Mouse (Mus musculus): ENCODE data around the gene Hspa8. TPM values are rescaled to one million over a fixed set of nuclear protein-coding genes. Genes with fewer than 3 reads are reported as not detected.
"Not testable (repeated sequence)": the region's sequence is repeated elsewhere in the genome, so short reads cannot be mapped to it uniquely, and the experiment has no call there.

Hspa8 gene
- total RNA-seq, 2 experiments from 2014 or later = 2,045 to 2,355 TPM

DNA sequence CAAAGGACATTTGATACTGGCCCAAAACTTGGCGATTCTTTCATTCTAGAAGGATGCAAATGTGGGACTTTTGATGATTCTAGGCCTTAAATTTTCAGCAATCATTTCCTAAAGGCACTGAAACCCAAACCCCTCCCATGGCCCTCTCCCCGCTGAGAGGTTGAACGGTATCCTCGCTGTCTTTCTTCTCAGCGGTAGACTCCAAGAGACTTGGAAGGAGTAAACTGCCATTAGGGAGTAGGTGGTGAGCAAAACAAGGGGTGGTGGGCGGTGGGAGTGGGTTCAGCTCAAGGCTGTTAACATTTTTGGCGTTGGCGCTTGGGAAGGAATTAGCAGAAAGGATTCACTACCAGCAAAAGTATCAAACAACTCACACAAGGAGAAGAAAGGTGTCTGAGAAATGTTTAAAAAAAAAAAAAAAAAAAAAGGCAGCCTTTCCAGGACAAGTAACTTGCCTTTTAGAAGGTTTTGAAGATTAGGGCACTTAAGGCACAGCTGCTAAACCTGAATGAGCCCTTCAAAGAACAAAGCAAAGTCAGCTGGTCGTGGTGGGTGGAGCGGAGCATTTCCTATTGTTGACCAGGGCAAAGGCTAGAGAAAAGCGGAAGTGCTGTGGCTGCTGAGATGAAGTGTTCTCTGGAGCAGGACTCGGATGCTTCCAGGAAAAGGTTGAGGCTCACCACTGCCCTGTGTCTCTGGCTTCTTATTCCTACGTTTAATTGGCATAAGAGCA, 17.0 kb upstream of the Hspa8 start:
- no peak for DNase-seq (ENCODE audit: low spot score in 2 of 2)

DNA sequence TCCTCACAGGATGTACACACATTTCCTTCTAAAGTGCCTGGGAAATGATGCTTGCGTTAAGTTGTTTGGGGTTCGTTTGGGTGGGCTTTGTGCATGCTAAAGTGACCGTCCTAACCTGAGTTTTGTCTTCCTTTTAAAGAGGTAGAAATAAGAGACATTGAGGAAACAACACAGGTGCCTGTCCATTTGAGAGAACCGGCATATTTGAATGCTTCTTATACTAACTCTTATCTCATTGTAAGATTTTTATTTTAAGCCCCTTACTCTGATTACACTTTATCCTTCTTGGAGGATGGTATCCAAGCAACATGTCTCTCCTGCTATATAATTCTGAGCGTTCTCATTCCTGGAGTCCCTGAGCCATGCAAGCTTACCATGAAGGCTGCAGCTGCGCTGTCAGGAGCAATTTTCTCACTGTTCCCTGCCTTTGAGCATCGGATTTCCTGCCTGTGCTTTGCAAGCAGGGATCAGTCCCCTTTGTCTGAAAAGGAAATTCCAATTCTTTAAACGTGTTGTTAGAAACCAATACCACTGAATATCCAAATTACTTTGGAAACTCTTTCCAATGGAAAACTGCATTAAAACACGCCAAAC, 16.3 kb upstream of the Hspa8 start:
- no peak for DNase-seq (ENCODE audit: low spot score in 2 of 2)

DNA sequence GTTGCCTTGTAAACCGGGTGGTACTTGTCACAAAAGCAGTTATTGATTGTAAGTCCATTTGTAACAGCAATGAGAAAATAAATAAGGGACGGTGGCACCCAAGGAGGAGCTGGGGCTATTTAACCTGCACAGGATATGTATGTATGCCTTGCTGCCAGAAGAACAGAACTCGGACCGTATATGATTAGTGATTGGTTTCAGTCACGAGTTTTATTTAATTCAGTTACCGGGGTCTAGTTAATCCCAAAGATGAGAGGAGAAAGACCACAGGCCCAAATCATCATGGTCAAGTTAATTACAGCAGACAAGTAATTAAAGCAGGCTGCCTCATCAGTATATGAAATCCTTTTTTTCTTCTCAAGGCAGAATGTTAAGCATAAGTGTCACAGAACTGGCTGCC, 15.3 kb upstream of the Hspa8 start:
- DNase-seq (ENCODE audit: low spot score in 2 of 2) = no peak

DNA sequence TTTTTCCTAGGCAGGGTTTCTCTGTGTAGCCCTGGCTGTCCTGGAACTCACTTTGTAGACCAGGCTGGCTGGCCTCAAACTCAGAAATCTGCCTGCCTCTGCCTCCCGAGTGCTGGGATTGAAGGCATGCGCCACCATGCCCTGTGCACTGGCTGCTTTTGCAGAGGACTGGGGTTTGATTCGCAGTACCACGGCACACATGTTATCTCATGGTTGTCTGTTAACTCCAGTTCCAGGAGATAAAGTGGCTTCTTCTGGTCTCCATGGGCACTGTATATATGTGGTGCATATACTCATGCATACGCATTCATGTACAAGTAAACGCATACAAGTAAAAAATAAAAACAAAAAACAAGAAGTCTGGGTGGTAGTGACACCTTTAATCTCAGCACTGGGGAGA, 14.0 kb upstream of the Hspa8 start:
- not testable (repeated sequence) for DNase-seq (ENCODE audit: low spot score in 2 of 2)

DNA sequence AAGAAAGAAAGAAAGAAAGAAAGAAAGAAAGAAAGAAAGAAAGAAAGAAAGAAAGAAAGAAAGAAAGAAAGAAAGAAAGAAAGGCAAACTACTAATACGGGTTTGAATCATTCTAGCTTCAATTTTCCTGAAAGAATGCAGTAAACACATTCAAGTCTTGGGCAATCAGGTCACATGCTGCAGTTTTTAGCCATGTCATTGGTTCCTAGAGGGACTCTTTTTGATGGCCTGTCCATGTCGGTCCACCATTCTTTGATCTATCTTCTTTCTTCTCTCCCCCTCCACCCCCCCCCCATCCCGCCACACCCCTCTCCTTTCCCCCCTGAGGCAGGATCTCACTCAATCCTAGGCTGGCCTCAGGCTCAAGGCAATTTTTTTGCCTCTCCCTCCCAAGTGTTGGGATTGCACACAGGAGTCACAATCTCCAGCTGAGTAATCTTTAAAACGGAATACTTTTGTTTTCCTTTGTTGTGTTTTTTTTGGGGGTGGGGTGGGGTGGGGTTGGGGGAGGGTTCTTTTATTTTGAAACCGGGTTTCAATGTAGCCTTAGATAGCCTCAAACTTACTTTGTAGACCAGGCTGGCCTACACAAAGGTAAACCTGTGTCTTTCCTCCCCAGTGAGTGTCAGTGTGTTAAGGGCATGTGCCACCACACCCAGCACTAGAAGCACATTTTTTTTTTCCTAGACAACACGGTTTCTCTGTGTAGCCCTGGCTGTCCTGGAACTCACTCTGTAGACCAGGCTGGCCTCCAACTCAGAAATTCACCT, 8.7 kb upstream of the Hspa8 start:
- DNase-seq (ENCODE audit: low spot score in 2 of 2) = no peak

DNA sequence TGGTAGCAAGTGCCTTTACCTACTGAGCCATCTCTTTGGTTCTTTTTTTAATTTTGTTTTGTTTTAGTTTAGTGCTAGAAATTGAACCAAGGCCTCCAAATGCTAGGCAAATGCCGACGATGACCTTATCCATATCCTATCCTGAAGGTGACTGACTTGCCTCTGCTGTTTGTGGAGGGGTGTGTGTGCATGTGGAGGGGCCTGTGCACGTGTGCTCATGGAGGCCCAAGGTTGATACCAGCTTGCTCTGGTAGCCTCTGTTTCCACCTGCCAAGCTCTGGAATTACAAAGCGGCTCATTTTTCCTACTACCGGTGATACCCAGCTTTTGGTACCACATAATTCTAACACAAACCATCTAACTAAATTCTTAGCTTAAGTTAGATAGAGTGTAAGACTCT, 7.2 kb upstream of the Hspa8 start:
- DNase-seq (ENCODE audit: low spot score in 2 of 2) = no peak

DNA sequence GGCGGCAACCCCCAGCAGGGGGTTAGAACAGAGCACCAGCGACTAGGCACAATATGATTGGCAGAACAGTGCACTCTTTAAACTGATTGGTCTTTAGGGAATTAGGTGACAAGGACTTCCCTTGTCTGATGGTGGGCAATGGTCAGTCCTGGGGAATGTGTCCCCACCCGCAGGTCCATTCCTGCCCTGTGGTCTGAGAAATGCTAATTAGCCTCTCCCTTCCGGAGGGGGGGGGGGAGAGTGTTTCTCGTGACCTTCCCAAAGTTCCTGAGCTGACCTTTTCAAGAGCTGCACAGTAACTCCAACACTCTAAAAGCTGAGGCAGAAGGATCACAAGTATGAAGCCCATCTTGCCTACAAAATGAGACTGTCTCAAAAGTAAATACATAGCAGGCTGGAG, 6.5 kb upstream of the Hspa8 start:
- no peak for DNase-seq (ENCODE audit: low spot score in 2 of 2)

DNA sequence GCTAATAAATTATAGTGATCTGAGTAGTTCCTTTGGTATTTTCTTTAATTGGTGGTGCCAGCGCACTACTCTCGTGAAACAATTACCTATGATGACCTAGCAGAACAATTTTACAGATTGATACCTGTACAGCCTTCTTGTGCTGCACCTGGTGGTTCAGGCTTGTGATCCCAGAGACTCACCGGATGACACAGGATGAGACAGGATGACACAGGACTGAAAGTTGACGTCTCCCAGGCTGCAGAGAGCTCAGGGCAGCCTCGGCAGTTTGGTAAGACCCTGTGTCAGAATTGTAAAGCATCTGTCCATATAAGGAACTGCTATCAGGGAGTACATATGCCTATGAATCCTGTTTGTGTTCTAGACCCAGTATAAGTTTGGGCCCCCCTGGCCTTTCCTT, 5.9 kb upstream of the Hspa8 start:
- DNase-seq (ENCODE audit: low spot score in 2 of 2) = no peak

DNA sequence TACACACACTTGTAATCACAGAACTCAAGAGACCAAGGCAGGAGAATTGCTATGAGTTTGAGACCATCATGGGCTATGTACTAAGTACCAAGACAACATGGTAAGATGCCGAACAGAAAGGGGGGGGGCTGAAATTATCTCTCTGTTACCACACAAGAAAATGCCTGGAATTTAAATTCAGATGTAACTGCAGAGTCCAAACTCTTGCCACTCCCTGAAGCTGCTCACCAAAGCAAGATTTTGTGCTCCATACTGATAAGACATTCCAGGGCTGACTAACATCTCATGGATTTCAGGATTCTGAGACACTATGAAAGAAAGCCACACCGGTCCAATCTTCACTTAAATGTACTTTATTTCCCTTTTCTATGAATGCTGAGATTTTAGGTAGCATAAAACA, 5.2 kb upstream of the Hspa8 start:
- DNase-seq (ENCODE audit: low spot score in 2 of 2) = no peak

DNA sequence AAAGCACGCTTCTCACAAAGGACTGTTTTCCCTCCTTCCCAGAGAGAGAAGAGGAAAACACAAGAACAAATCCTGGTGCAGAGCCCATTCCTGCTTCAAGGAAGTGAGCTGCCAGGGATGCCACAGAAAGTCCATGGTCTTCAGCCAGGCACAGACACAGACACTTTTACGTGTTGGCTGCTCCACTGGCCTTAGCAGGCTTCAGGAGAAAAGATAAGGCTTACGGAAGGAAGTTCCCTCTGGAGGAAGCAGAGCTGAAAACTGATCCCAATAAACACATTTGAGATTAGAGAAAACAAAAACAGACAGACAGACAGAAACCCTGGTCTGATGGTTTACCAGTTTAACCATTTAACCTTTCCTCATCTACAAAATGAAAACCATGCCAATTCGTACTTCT, 4.7 kb upstream of the Hspa8 start:
- no peak for DNase-seq (ENCODE audit: low spot score in 2 of 2)

DNA sequence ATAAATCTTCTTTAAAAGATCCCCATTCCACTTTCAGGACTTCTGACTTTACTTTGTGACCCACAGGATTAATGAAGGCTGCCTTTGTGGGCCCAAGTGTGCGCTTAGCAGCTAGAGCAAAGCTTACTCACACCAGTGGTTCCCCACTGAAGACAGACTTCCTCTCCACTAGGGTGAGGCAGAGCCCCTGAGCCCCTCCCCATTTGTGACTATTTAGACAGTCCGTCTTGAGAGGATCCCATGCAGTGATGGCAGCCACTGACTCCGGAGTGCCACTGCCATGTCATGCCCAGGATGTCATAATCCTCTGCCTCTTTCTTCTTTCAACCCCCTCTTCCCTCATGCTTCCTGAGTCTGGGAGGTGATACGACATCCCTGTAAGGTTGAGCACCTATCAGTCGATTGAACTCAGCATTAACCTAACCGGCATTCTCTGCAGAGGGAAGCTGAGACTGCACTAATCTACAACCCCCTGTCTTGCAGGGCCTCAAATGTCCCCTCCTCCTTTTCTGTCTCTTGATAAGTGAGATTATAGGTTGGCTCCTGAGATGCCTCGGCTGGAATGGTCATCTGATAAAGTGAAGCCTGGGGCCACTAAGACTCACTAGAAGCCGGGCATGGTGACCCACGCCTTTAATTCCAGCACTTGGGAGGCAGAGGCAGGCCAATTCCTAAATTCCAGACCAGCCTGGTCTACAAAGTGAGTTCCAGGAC, 2.4 kb upstream of the Hspa8 start:
- DNase-seq (ENCODE audit: low spot score in 2 of 2) = no peak

DNA sequence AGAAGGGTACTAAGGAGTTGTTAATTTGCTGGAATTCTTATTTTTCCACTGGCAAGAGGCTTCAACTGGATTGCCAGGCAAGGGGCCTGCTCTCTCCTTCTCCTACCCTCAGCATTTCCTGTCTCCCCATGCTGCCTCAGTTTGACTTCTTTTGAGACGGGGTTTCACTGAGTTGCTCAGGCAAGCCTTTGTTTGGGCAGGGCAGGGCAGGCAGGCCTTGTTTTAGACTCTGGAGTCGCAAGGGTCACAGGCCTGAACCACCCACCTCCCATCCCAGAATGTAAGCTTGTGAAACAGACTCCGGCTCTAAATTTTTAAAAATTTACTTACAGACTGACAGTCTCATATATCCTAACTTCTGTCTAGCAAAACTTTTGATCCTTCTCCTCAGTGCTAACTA, 1.7 kb upstream of the Hspa8 start:
- DNase-seq (ENCODE audit: low spot score in 2 of 2) = no peak

DNA sequence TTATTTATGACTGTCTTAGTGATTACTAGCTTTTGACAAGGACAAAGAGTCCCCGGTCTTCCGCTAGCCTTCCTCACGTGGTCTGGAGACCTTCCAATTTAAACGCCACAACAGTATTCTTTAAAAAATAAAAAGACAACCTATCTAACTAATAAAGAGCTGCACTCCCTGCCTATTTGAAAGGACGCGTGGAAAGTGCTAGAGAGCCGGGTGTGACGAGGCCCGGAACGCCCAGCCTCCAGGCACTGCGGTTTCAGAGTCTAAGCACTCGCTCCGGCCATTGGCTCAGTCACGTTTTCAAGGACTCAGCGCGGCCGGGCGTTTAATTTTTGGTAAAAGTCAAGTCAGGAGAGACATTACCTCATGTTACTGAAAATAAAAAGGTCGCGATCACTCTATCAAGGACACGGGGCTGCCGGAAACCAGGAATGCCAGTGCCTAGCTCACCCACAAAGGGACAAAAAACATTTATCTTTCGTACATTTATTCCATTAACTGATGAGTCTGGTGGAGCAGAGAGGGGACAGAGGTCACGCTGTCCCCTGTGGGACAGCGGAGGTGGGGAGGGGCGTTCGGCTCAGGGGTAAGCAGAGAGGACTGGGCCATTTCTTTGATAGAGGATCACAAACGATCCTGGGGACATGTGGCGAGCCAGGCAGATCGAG, 815 bp upstream of the Hspa8 start:
- peak; percentile 64 to 78 for DNase-seq (ENCODE audit: low spot score in 2 of 2)

DNA sequence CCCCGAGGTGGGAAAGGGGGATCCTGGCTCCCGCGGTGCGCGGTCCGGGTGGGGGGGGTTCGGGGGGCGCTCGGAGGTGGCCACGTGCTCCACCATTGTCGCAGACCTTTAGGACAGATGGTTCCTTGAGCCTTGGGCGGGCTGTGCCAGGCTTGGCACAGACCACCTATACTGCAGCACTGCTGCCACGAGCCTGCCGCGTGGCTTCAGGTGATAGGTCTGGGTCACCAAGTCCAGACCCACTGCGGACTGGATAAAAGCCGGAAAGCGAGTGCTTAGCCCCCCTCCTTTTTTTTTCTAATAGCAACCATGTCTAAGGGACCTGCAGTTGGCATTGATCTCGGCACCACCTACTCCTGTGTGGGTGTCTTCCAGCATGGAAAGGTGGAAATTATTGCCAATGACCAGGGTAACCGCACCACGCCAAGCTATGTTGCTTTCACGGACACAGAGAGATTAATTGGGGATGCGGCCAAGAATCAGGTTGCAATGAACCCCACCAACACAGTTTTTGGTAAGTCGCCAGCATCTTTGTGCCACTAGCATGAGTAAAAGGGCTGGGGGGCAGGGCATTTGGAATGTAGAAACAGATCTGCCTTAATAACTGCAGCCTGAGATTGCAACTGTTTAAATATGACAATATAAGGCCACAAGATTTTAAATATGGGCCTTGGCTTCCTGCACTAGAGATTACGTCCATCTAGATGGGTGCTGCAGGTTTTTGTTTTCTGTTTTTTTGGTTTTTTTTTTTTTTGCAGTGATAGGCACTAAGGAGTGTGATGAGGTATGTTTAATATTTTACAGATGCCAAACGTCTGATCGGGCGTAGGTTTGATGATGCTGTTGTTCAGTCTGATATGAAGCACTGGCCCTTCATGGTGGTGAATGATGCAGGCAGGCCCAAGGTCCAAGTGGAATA, 1.1 kb downstream of the Hspa8 start:
- peak in 1 of 2 experiments; percentile 72 for DNase-seq (ENCODE audit: low spot score in 2 of 2)

DNA sequence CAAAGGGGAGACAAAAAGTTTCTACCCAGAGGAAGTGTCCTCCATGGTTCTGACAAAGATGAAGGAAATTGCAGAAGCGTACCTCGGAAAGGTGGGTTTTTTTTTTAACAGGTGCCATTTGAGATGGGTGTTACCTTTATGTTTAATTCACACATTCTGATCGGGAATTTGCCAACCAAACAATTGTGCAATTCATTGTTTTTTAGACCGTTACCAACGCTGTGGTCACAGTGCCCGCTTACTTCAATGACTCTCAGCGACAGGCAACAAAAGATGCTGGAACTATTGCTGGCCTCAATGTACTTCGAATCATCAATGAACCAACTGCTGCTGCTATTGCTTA, 1.7 kb downstream of the Hspa8 start:
- DNase-seq (ENCODE audit: low spot score in 2 of 2) = not testable (repeated sequence)

DNA sequence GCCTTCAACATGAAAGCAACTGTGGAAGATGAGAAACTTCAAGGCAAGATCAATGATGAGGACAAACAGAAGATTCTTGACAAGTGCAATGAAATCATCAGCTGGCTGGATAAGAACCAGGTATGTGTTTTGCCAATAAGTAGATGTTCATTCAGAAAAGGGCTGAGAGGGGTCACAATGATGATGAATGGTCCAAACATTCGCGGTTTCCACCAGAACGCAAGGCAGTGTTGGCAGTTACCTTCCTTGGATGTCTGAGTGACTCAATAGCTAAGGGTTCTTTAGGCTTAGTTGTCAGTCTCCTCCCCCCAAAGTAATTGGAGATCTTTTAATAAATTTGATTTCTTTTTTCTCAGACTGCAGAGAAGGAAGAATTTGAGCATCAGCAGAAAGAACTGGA, 3.8 kb downstream of the Hspa8 start:
- not testable (repeated sequence) for DNase-seq (ENCODE audit: low spot score in 2 of 2)

DNA sequence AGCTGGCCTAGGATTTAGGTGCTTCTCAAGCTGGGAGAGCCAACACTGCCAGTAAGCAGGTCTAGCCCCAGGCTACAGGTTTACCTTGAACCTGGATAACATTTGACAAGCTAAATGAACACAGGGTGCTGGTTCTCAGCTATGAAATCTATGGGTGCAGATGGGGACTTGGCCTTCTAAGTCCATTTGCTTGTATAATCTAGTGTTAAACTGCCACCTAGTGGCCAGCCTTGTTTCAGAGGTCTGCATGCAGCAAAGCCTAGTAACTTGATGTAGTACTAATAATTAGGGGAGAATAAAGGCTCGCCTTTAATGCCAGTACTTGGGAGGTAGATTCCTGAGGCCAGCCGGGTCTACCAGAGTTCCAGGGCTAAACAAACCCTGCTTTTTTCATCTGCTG, 4.5 kb downstream of the Hspa8 start:
- DNase-seq (ENCODE audit: low spot score in 2 of 2) = peak; percentile 64 to 83

DNA sequence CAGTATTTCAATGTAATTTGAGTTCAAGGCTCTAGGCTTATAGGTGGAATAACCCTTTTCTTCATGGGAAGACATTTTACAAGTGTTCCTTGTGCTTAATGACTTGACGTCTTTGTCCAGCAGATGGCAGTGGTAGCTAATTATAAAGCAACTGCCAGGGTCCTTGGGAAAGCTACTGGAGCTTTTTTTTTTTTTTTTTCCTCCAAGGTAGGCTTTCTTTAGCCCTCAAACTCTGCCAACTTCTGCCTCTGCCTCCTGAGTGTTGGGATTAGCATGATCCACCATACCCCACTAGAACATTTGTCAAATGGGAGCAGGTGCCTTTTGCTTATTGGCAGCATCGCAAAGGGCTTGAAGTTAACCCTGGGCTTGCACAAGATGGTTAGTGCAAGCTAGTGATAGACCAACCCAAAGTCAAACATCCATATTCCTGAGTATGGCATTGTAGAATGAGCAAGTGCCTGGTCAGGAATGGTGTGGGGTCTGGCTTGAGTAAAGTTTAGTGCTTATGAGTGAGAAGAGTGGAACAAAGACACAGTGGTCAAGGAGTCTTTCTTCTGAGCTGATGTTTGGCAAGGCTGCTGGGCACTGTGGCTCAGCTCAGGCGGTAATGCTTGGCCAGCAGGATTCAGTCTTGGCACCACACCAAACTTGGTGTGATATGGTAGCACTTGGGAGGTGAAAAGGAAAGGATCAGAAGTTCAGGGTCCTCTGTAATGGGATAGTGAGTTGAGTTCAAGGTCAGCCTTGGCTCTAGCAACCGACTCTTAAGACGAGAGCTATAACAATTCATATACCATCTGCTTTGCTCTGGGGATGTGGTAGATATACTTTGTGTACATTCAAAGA, 5.9 kb downstream of the Hspa8 start:
- no peak for DNase-seq (ENCODE audit: low spot score in 2 of 2)

DNA sequence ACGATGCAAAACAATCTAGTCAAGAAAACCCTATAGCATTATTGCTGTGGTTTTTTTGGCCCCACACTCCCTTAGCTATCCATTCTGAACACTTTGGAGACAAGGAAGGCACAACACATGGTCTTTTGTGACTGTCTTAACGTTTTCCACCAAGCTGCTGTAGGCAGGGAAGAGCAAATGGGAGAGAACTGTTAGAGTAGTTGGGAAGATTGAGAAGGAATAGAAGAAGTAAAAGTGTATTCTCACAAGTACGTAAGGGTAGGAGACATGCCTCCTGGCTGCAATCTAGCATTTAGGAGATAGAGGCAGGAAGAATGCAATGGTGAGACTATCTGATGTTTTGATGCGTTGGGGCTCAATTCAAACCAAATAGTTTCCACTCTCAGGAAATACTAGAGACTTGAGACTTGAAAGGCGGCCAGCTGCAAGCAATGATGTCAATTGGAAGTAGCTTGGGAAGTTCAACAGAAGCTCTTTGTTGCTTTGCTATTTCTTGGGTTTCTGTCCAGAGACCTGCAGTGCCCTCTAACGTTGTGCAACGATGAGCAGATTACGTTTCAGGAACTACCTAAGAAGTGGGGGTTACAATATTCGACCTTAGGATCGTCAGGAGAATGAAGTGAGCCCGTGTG, 6.6 kb downstream of the Hspa8 start:
- DNase-seq (ENCODE audit: low spot score in 2 of 2) = peak in 1 of 2 experiments; percentile 57

Data from layer of hippocampus, postnatal 14 days (tissue).